Mouse (Mus musculus) adrenal gland, adult 18-20 months (tissue): Measurements from ENCODE around the gene Igfn1. TPM values are rescaled to one million over a fixed set of nuclear protein-coding genes. Genes with fewer than 3 reads are reported as not detected.

ENCODE experiments used
- DNase-seq, 2 experiments: peaks; one replicate each; pipeline ENCODE4 v3.0.0; 2021 to 2022; ENCODE audit warnings: low spot score in 2 of 2
- long read RNA-seq, 2 experiments: library from polyadenylated mRNA; stranded (forward); transcript quantifications; one replicate each; pipeline ENCODE4 v2.0.0; 2021
- total RNA-seq, 2 experiments: library from RNA; stranded (reverse); gene quantifications; 1 replicate in 1 of 2; 2 replicates in 1 of 2; pipeline ENCODE4 v1.2.3; 2021

Igfn1 gene
- under 1 TPM in 1 of 2 experiments, not detected in 1; 0.10 TPM for total RNA-seq
- long read RNA-seq, experiment 1 = 0 reads
- long read RNA-seq, experiment 2 = 0 reads

GRCm38 (mm10) chr1:136006292-136006748 is at the start of gene Igfn1:
Igfn1 (minus strand) TSS chr1:136006342.
- DNase-seq = no peak

- DNase-seq = no peak
These were observed 49.6 kb upstream of the Igfn1 start for GRCm38 (mm10) chr1:136055771-136056170.

DNA sequence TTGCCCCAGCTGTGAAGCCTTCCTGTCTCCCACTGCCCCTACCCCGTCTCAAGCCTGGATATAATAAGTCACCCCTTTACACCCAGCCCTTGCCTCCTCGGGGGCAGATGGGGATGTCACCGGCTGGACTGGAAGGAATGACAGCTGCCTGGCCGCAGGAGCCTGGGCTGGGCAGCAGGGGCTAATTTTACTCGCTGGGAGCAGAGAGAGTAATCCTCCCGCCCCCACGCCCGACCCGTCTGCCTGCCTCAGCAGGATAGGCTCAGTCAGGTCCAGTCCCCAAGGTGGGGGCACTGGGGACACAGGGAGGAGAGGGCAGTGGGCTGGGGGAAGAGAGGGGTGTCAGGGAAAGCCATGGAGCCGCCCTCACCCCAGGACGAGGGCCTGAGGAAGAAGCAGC is 46.4 kb upstream of the Igfn1 start, which contains the start of gene Cacna1s:
TSS of gene Cacna1s (plus strand) at position 204 of the 400 bp plus-strand sequence.
- DNase-seq = no peak

DNA sequence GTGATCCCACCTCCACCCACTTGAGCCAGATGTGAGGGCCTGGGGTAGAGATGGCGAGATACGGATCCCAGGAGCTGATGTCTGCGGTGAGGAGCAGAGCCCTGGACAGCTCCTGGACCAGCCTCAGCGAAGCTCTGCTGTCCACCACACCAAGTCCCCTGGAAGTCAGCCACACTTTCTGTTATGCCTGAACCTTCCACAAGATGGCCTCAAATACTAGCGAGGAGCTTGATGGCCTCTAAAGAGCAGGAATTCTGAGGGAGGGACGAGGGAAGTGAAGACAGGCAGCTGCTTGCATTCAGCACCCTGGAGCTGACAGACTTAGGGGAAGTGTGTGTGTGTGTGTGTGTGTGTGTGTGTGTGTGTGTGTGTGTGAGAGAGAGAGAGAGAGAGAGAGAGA is 45.3 kb upstream of the Igfn1 start:
- DNase-seq = peak; percentile 33 to 50

DNA sequence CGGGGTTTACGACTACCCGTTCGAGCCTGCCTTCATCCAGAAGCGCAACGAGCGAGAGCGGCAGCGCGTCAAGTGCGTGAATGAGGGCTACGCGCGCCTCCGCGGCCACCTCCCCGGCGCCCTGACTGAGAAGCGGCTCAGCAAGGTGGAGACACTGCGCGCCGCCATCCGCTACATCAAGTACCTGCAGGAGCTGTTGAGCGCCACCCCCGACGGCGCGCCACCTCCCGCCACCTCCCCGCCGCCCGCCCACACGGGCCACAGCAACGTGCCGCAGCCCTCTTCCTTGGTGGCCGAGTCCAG is 44.8 kb upstream of the Igfn1 start:
- peak in 1 of 2 experiments; percentile 7 for DNase-seq

DNA sequence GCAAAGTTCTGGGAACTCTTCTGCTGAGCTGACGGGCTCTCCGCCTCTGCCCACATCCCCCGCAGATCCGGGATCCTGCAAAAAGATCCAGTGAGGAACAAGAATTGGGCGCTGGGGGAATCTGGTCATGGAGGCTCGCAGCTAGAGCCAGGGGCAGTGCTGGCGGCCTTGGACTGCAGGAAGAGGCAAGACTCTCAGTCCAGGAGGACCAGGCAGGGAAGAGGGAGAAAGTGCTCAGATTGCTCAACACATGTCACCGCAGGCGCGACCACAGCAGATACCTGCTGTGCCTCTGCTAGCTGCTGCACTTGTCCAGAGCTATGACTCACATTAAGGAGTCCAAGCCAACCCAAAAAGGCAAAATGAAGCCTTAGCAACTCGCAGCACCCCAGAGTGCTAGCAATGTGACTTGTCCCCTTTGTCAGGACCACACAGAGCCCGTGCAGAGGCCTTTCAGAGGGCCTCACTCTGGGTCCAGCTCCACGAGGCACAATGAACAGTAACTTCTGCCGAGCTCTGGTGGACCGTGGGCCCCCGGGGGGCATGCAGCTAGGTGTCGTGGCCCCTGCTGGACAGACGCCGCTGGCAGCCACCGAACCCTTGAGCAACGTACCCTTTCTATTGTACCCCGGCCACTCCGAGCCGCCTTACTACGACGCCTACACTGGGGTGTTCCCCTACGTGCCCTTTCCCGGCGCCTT is 44.3 kb upstream of the Igfn1 start, which contains the start of gene Ascl5:
TSS of gene Ascl5 (plus strand) at position 493 of the 701 bp plus-strand sequence.
- peak in 1 of 2 experiments; percentile 4 for DNase-seq

DNA sequence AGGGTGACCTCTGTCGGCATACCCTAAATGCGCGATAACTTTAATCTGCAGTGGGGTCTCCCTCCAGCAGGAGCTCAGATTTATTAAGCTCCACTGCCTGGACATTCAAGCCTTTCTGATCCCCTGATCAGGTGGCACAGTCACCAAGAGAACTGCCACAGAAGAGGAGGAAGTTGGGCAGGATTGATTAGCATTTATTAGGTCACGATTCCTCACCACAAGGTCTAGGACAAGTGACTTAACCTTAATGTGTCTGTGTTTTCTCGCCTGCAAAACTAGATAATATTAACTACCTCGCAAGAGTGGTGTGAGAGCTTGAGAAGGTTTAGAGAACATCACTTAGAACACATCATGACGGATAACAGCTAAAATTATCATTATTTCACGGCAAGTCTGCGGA is 41.8 kb upstream of the Igfn1 start:
- DNase-seq = no peak

DNA sequence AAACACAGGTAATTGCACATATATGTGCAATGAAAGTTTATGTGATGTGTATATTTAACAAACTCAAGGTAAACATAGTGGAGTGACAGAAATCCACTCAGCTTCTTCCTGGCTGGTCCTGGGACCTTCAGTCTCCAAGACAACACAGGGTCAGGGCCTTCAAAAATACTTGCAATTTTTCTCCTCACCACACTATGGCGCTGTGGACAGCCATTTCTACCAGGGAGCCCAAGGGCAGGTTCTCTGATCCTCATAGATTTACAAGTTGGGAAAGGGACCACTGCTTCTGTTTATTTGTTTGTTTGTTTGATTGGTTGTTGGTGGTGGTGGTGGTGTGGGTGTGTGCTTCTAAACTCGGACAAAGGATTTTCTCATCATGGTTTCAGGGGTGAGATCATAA is 41.3 kb upstream of the Igfn1 start:
- peak in 1 of 2 experiments; percentile 17 for DNase-seq

GRCm38 (mm10) chr1:136045774-136046173 is 39.6 kb upstream of the Igfn1 start:
- peak; percentile 30 to 53 for DNase-seq

DNA sequence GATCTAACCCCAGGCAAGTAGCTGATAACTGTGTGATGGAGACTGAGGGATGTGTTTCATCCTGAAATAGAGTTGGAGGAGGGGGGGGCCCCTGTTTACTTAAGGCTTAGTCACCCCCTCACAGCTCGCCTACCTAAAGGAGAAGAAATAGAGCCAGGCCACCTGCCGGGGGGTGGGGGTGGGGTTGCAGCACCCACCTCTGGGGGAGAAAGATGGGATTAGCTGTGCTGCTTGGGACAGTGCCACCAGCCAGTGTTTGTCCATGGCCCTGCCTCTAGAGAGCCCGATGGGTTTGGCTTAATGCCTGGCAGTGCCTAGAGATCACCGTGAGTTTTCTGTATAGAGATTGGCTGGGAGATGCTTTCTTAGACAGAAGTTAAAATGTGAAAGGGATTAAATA is 34.7 kb upstream of the Igfn1 start:
- DNase-seq = no peak

- DNase-seq = no peak
These were observed 34.3 kb upstream of the Igfn1 start for GRCm38 (mm10) chr1:136040452-136040851.

- DNase-seq = no peak
These were observed 32.8 kb upstream of the Igfn1 start for GRCm38 (mm10) chr1:136038746-136039538.

DNA sequence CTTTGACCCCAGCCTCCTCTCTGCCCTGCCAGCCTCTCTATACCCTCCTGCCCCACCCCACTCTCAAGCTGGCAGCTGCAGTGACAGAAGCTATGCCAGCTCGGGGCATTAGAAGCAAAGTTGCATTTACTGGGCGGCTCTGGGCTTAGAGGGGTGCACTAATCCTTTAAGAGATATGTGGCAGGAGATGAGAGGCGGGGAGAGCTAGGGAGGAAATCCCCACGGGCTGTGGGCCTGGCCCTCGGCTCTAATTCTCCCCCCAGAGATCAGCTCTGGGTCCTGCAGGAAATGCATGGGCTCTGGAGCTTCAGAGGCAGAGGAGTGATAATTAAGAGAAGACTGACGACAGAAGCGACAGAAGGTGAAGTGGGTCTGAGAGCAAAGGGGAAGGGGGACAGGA is 26.8 kb upstream of the Igfn1 start:
- no peak for DNase-seq

DNA sequence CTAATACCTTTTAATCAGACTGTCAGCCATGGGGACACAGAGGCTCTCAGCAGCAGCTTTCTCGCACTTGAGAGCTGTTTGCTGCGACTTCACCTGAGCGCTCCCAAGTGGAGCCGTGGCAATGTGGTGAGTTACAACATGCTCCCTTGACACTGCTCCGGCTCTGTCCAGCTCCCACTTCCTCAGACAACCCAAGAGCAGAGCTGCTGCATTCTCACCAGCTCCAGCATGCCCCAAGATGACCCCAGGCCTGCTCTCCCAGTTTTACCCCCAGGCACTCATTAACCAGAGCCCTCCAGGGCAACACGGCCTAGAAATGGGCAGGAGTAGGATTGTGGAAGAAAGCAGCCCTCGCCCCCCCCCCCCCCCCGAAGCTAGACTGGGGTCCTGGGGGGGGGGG is 25.6 kb upstream of the Igfn1 start:
- DNase-seq = no peak

GRCm38 (mm10) chr1:136030201-136030600 is 24.1 kb upstream of the Igfn1 start:
- DNase-seq = no peak

DNA sequence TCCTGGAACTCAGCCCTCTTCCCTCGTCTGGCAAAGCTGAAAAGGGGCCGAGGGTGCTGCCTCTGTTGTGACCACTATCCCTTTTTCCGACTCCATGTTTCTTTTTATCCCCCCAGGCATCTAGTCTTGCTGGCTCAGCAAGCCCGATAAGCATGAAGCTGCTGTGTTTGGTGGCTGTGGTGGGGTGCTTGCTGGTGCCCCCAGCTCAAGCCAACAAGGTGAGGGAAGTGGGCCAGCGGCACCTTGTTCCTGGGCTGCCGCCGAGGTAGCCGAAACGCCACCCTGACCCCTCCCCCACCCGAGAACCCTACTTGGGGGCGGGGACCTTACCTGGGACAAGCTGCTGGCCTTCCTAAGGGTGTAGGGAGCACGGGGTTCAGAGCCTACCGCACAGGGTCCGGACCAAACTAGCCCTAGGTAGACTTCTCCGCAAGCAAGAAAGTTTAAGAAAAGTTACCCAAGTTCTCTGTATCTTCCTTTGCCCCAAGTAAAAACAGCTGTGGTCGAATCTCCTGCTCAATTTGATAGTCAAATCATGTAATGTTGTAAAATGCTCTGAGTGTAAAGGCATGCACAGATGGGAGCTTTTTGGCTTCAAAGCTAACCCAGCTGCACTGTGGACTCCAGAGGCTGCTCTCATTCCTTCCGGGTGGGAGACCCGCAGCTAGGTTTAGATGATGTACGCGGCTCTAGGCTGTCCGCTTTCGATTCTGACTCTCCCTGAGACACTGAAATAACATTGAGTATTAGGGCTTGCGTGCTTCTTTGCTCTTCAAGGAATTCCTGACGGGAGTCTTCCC is 12.4 kb upstream of the Igfn1 start:
- peak; percentile 24 to 27 for DNase-seq

- DNase-seq = peak; percentile 81 to 85
These were observed 11.8 kb upstream of the Igfn1 start for GRCm38 (mm10) chr1:136017907-136018313.

GRCm38 (mm10) chr1:136017307-136017706 is 11.2 kb upstream of the Igfn1 start:
- no peak for DNase-seq

GRCm38 (mm10) chr1:136014796-136015502 is 8.8 kb upstream of the Igfn1 start:
- no peak for DNase-seq

DNA sequence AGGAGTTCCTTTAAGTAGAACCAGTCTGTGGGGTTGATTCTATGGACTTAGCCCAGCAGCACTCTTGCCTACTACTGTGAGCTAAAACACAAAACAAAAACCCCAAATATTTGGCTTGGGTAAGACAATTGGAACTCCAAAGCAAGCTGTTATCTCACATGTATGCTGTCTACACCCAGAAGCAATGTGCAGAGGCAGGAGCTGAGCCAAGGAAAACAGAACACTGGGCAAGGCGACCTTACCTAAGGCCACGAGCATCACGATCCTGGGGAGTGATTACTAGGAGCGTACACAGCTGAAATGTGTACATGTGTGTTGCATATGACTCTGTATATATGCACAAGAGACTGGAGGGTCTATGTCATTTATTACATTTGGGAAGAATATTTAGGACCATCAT is 7.4 kb upstream of the Igfn1 start:
- DNase-seq = no peak

DNA sequence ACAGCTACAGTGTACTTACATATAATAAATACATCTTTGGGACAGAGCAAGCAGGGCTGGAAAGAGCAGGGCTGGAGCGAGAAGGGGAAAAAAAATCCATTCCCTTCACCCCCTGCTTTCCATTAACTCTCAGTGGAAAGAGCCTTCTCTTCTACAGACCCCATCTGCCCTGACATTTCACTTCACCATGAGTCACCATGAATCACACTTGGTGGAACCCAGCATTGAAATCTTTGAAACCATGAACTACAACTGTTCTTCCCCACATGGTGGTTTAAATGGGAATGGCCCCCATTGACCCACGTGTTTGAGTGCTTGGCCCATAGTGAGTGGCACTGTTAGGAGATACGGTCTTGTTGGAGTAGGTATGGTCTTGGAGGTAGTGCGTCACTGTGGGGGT is 4.1 kb upstream of the Igfn1 start:
- DNase-seq = no peak
